10 mouse cellular contexts compared by ENCODE assay signal in the genomic region with DNA sequence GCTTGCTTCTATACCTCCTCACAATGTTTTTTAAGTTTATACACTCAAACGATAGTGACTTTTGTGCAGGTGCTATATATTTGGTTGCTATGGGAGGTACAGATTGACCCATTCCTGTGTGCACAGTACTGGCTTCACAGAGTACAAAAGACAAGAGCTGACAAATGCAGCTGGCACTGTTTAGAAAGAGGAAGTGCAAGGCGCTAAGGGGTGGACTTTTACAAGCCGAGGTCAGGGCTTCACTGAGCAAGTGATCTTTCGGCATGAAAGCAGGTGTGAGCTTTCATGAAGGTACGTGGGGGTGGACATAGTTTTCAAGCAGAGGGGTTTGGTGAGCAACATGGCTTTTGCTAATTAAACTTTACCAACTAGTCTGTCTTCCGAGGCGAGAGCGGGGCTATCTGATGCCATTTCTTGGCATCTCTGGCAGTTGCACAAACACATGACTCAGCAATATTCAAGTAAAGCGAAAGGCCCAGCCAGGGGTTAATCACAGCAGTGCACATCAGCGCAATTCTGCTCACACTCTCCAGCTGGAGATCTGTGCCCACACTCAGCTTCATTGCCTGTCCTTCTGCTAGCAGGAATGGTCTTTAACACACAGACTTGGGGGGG. TPM values are rescaled to one million over a fixed set of nuclear protein-coding genes. Genes with fewer than 3 reads are reported as not detected.
DNase-seq lines count a peak whose midpoint lies in the region; ATAC-seq and TF ChIP-seq lines count a peak whose summit lies in the region.
"Had no signal": no experiment of that assay in that cellular context is flagged by ENCODE, and none has a peak within 500 bp of the region (broad histone marks: within the 10 kb centered on the region; RNA-seq: fewer than 3 reads in every experiment).

No protein-coding gene starts in this region.

- no peaks in the 10 kb centered on the region for H3K27me3 ChIP-seq in intestine, postnatal 0 days (replicated peaks; ENCODE audit: control insufficient read depth, insufficient read depth, low read length)

- ATAC-seq in intestine, postnatal 0 days = peak; percentile 75
- no peak for ATAC-seq in activated CD4-positive, CD25-positive, alpha-beta regulatory T cell, adult 4 months

- H3K27ac ChIP-seq in gastrocnemius, adult 2 months = peak overlapping the region; percentile 6; the same call in 1 of the 2 replicates
- H3K27ac ChIP-seq in ES-E14 (ENCODE audit: insufficient read depth, low read depth, low read length, poor library complexity, severe bottlenecking) = no peak overlapping the region
- no peak overlapping the region for H3K27ac ChIP-seq in intestine, postnatal 0 days (ENCODE audit: low read depth, low read length)
- H3K27ac ChIP-seq: embryonic facial prominence, embryonic 13.5 days had no signal

- H3K9ac ChIP-seq in ES-E14 (ENCODE audit: insufficient read depth, low read depth, low read length, poor library complexity, severe bottlenecking) = no peak overlapping the region
- H3K9ac ChIP-seq in intestine, postnatal 0 days (ENCODE audit: low read depth, low read length) = no peak overlapping the region
- H3K9ac ChIP-seq: embryonic facial prominence, embryonic 13.5 days had no signal

- peaks cover 0 to 8% of the 10 kb centered on the region in 2 experiments; a peak in 1 of 4 replicates for H3K4me1 ChIP-seq in ES-E14 (ENCODE audit: control insufficient read depth in 2 of 2, insufficient read depth in 2 of 2, low read length in 2 of 2, poor library complexity in 1 of 2)
- H3K4me1 ChIP-seq in intestine, postnatal 0 days (replicated peaks; ENCODE audit: control insufficient read depth, insufficient read depth, low read length) = no peaks in the 10 kb centered on the region

- peak overlapping the region; percentile 20; the same call in 1 of the 2 replicates for H3K4me3 ChIP-seq in gastrocnemius, adult 2 months
- H3K4me3 ChIP-seq in ES-E14 (ENCODE audit: insufficient read depth in 1 of 2, low read depth in 1 of 2, low read length in 2 of 2, poor library complexity in 1 of 2, severe bottlenecking in 1 of 2) = no peak overlapping the region; a peak in 1 of 4 replicates
- H3K4me3 ChIP-seq in intestine, postnatal 0 days (ENCODE audit: low read depth, low read length) = 0 out of 2 replicates have a peak overlapping the region, but pooled peaks have one; percentile 7
- H3K4me3 ChIP-seq: embryonic facial prominence, embryonic 13.5 days had no signal

- H3K36me3 ChIP-seq in ES-E14 (ENCODE audit: control insufficient read depth, insufficient read depth, low read length, poor library complexity, severe bottlenecking) = no peaks in the 10 kb centered on the region
- no peaks in the 10 kb centered on the region for H3K36me3 ChIP-seq in intestine, postnatal 0 days (ENCODE audit: control insufficient read depth, insufficient read depth)
- H3K36me3 ChIP-seq: embryonic facial prominence, embryonic 13.5 days had no signal

- H3K4me2 ChIP-seq in intestine, postnatal 0 days (replicated peaks; ENCODE audit: low read depth) = peak overlapping the region; percentile 48
- H3K4me2 ChIP-seq: embryonic facial prominence, embryonic 13.5 days had no signal

- no peaks in the 10 kb centered on the region for H3K9me3 ChIP-seq in ES-E14 (ENCODE audit: control insufficient read depth, insufficient read depth, low read depth, low read length)
- no peaks in the 10 kb centered on the region for H3K9me3 ChIP-seq in intestine, postnatal 0 days (ENCODE audit: control insufficient read depth)
- H3K9me3 ChIP-seq: embryonic facial prominence, embryonic 13.5 days had no signal

- no peak for DNase-seq in gastrocnemius, adult 2 months
- no peak for DNase-seq in gastrocnemius, adult 18-20 months (ENCODE audit: low spot score)
- no peak for DNase-seq in ES-E14 (ENCODE audit: low read depth, low spot score)
- peak; percentile 39 for DNase-seq in mesoderm, embryonic 11.5 days (ENCODE audit: low read depth, low spot score)
- no peak for DNase-seq in adipocyte (ENCODE audit: low spot score)
- DNase-seq in right cerebral cortex, postnatal 25 days = no peak
- DNase-seq: layer of hippocampus, postnatal 36 days had no signal

- 20% methylated on average over 10 of the region's 10 CpGs for WGBS in intestine, postnatal 0 days

- intact Hi-C loops in gastrocnemius, adult 2 months (cut with DNase I) = no loop called here

- in situ Hi-C loops in ES-E14 (cut with MboI; ENCODE audit: low sequenced_read_pairs in 2 of 2, unreplicated experiment in 2 of 2) = no loop called here

- TF ChIP-seq CTCF in gastrocnemius, adult 2 months (IDR thresholded peaks at IDR 0.05) = no peak
- no peak for TF ChIP-seq CTCF in intestine, postnatal 0 days (IDR thresholded peaks at IDR 0.05; ENCODE audit: low read depth)

TF ChIP-seq in ES-E14, 5 proteins besides CTCF, POLR2A, EP300 and RAD21:
- TF ChIP-seq MAFK (IDR thresholded peaks at IDR 0.05; ENCODE audit: insufficient read depth, low read depth, low read length) (peak; percentile 96), ZC3H11A (IDR thresholded peaks at IDR 0.05; ENCODE audit: borderline replicate concordance, low read depth, low read length) (no peak)
TF ChIP-seq in ES-E14: peak in this region for 1.

RNA-seq across cellular contexts. Expression of gene Arntl, which starts 10.0 kb away (rescaled TPM):
- 10 to 100 TPM; 17.6 to 39.4 TPM for total RNA-seq in gastrocnemius, adult 2 months (2021)
- 10 to 100 TPM; 21.9 to 31.8 TPM for total RNA-seq in gastrocnemius, adult 18-20 months (2021)
- total RNA-seq in ES-E14 (2012; rRNA removed) = 7.2 and 10.0 TPM in 2 replicates
- 5.3 and 5.4 TPM in 2 replicates for polyA plus RNA-seq in intestine, postnatal 0 days (2015; fragmentation: Nextera tagmentation; extraction: Ambion mirVana)
- 10 to 100 TPM; 21.4 to 27.8 TPM for polyA plus RNA-seq in activated CD4-positive, CD25-positive, alpha-beta regulatory T cell, adult 4 months (2017; shearing (Covaris generic))

Comparison
In these comparisons a context has a peak if more than half of its experiments do, and no peak if none do; other contexts are left out.
1. H3K4me3 ChIP-seq: peak in gastrocnemius, adult 2 months (single experiment) and intestine, postnatal 0 days (single experiment); none in ES-E14 (0 of 2).